Mouse (Mus musculus): Measurements from ENCODE around the gene Olfr1209. TPM values are rescaled to one million over a fixed set of nuclear protein-coding genes. Genes with fewer than 3 reads are reported as not detected.

Olfr1209 gene
- not detected in 2 replicates for polyA plus RNA-seq (2012; rRNA removed)

- Histone ChIP-seq H3K4me1 (ENCODE audit: control insufficient read depth, insufficient read depth, low read length) (no peaks in the 10 kb centered on the region), H3K4me3 (ENCODE audit: insufficient read depth, low read depth, low read length) (no peak within 1 kb of the TSS), H3K27ac (ENCODE audit: insufficient read depth, low read depth, low read length) (no peak within 1 kb of the TSS), H3K27me3 (replicated peaks; ENCODE audit: control insufficient read depth, insufficient read depth, low read length) (no peaks in the 10 kb centered on the region), H3K36me3 (ENCODE audit: control insufficient read depth, insufficient read depth, low read length) (no peaks in the 10 kb centered on the region)
- WGBS: 88% methylated on average over 3 of the region's 3 CpGs
- TF ChIP-seq POLR2A (IDR thresholded peaks at IDR 0.05; ENCODE audit: low read depth, low read length) (no peak), CTCF (conservative IDR thresholded peaks at IDR 0.05; ENCODE audit: insufficient read depth, insufficient read length, low read depth, low read length) (no peak)
- no peak for DNase-seq
These were observed at the start of gene Olfr1209 for GRCm38 (mm10) chr2:88915057-88915456. TSS of gene Olfr1209 (minus strand) at chr2:88915157.

GRCm38 (mm10) chr2:88953669-88954068 lies 38.7 kb upstream of the Olfr1209 start, which contains the start of gene Olfr1212:
TSS of gene Olfr1212 (plus strand) at chr2:88953969.
- DNase-seq: no peak
- Histone ChIP-seq H3K27ac (ENCODE audit: insufficient read depth, low read depth, low read length) (no peak within 1 kb of the TSS), H3K27me3 (replicated peaks; ENCODE audit: control insufficient read depth, insufficient read depth, low read length) (no peaks in the 10 kb centered on the region), H3K4me3 (ENCODE audit: insufficient read depth, low read depth, low read length) (no peak within 1 kb of the TSS), H3K4me1 (ENCODE audit: control insufficient read depth, insufficient read depth, low read length) (no peaks in the 10 kb centered on the region), H3K36me3 (ENCODE audit: control insufficient read depth, insufficient read depth, low read length) (no peaks in the 10 kb centered on the region)
- no peak for TF ChIP-seq POLR2A (IDR thresholded peaks at IDR 0.05; ENCODE audit: low read depth, low read length)
- no peak for TF ChIP-seq CTCF (conservative IDR thresholded peaks at IDR 0.05; ENCODE audit: insufficient read depth, insufficient read length, low read depth, low read length)

- Histone ChIP-seq H3K27ac (ENCODE audit: insufficient read depth, low read depth, low read length) (no peak within 1 kb of the TSS), H3K4me3 (ENCODE audit: insufficient read depth, low read depth, low read length) (no peak within 1 kb of the TSS), H3K4me1 (ENCODE audit: control insufficient read depth, insufficient read depth, low read length) (no peaks in the 10 kb centered on the region), H3K27me3 (replicated peaks; ENCODE audit: control insufficient read depth, insufficient read depth, low read length) (no peaks in the 10 kb centered on the region), H3K36me3 (ENCODE audit: control insufficient read depth, insufficient read depth, low read length) (no peaks in the 10 kb centered on the region)
- no peak for TF ChIP-seq CTCF (conservative IDR thresholded peaks at IDR 0.05; ENCODE audit: insufficient read depth, insufficient read length, low read depth, low read length)
- no peak for TF ChIP-seq POLR2A (IDR thresholded peaks at IDR 0.05; ENCODE audit: low read depth, low read length)
- no peak for DNase-seq
- 78% methylated on average over 1 of the region's 1 CpGs for WGBS
These were observed 23.1 kb upstream of the Olfr1209 start, which contains the start of gene Olfr1211 for GRCm38 (mm10) chr2:88938011-88938410. TSS of gene Olfr1211 (minus strand) at chr2:88938111.

DNA sequence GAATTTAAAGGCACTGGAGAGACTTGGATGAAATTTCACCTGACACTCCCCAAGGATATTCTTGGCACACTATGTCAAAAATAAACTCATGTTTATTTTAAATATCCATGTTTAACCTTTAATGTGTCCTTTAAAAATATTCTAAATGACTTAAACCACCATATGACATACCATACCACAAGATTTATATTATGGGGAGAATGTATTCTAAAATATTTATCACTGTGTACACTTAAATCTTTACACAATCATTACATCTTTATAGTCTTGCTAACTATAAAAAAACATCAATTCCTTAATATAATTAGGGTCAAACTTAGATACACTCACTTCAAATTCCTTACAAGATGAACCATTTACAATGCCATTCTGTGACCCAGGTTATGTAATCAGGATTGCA lies 12.7 kb downstream of the Olfr1209 start, which contains the start of gene Olfr1208:
TSS of gene Olfr1208 (minus strand) at position 101 of the 400 bp plus-strand sequence.
- H3K36me3 ChIP-seq (ENCODE audit: control insufficient read depth, insufficient read depth, low read length): no peaks in the 10 kb centered on the region
- TF ChIP-seq CTCF (conservative IDR thresholded peaks at IDR 0.05; ENCODE audit: insufficient read depth, insufficient read length, low read depth, low read length): no peak
- no peak for TF ChIP-seq POLR2A (IDR thresholded peaks at IDR 0.05; ENCODE audit: low read depth, low read length)
- H3K4me1 ChIP-seq (ENCODE audit: control insufficient read depth, insufficient read depth, low read length): no peaks in the 10 kb centered on the region
- DNase-seq: no peak
- H3K27ac ChIP-seq (ENCODE audit: insufficient read depth, low read depth, low read length): no peak within 1 kb of the TSS
- H3K4me3 ChIP-seq (ENCODE audit: insufficient read depth, low read depth, low read length): no peak within 1 kb of the TSS
- no peaks in the 10 kb centered on the region for H3K27me3 ChIP-seq (replicated peaks; ENCODE audit: control insufficient read depth, insufficient read depth, low read length)

GRCm38 (mm10) chr2:88862931-88863330 lies 52.0 kb downstream of the Olfr1209 start, which contains the start of gene Olfr1206:
TSS of gene Olfr1206 (plus strand) at chr2:88863231.
- no peaks in the 10 kb centered on the region for H3K4me1 ChIP-seq (ENCODE audit: control insufficient read depth, insufficient read depth, low read length)
- WGBS: 84% methylated on average over 2 of the region's 2 CpGs
- H3K4me3 ChIP-seq (ENCODE audit: insufficient read depth, low read depth, low read length): no peak within 1 kb of the TSS
- H3K36me3 ChIP-seq (ENCODE audit: control insufficient read depth, insufficient read depth, low read length): no peaks in the 10 kb centered on the region
- TF ChIP-seq POLR2A (IDR thresholded peaks at IDR 0.05; ENCODE audit: low read depth, low read length) (no peak), CTCF (conservative IDR thresholded peaks at IDR 0.05; ENCODE audit: insufficient read depth, insufficient read length, low read depth, low read length) (no peak)
- H3K27ac ChIP-seq (ENCODE audit: insufficient read depth, low read depth, low read length): no peak within 1 kb of the TSS
- DNase-seq: no peak
- no peaks in the 10 kb centered on the region for H3K27me3 ChIP-seq (replicated peaks; ENCODE audit: control insufficient read depth, insufficient read depth, low read length)

Other genes starting within 250 kb of the Olfr1209 start
- gene Olfr1193, start 239.5 kb downstream of the Olfr1209 start, polyA plus RNA-seq (2012; rRNA removed): not detected in 2 replicates
- gene Olfr1195, start 226.0 kb downstream of the Olfr1209 start, polyA plus RNA-seq (2012; rRNA removed): not detected in 2 replicates
- not detected in 2 replicates for gene Olfr1196, start 210.6 kb downstream of the Olfr1209 start, polyA plus RNA-seq (2012; rRNA removed)
- not detected in 2 replicates for gene Olfr1197, start 182.8 kb downstream of the Olfr1209 start, polyA plus RNA-seq (2012; rRNA removed)
- gene Olfr1198, start 163.8 kb downstream of the Olfr1209 start, polyA plus RNA-seq (2012; rRNA removed): not detected in 2 replicates
- gene Olfr1199, start 154.7 kb downstream of the Olfr1209 start, polyA plus RNA-seq (2012; rRNA removed): not detected in 2 replicates
- gene Olfr1200, start 144.7 kb downstream of the Olfr1209 start, polyA plus RNA-seq (2012; rRNA removed): not detected in 2 replicates
- not detected in 2 replicates for gene Olfr1201, start 122.1 kb downstream of the Olfr1209 start, polyA plus RNA-seq (2012; rRNA removed)
- gene Olfr1202, start 100.7 kb downstream of the Olfr1209 start, polyA plus RNA-seq (2012; rRNA removed): not detected in 2 replicates
- not detected in 2 replicates for gene Olfr1205, start 85.4 kb downstream of the Olfr1209 start, polyA plus RNA-seq (2012; rRNA removed)
- not detected in 2 replicates for gene Olfr1204, start 65.9 kb downstream of the Olfr1209 start, polyA plus RNA-seq (2012; rRNA removed)
- not detected in 2 replicates for gene Olfr1206, start 51.9 kb downstream of the Olfr1209 start, polyA plus RNA-seq (2012; rRNA removed)
- gene Olfr1208, start 12.8 kb downstream of the Olfr1209 start, polyA plus RNA-seq (2012; rRNA removed): not detected in 2 replicates
- gene Olfr1211, start 23.0 kb upstream of the Olfr1209 start, polyA plus RNA-seq (2012; rRNA removed): not detected in 2 replicates
- gene Olfr1212, start 38.8 kb upstream of the Olfr1209 start, polyA plus RNA-seq (2012; rRNA removed): not detected in 2 replicates
- gene Gm13762, start 65.1 kb upstream of the Olfr1209 start, polyA plus RNA-seq (2012; rRNA removed): not detected in 2 replicates
- not detected in 2 replicates for gene Olfr1214, start 77.5 kb upstream of the Olfr1209 start, polyA plus RNA-seq (2012; rRNA removed)
- gene Olfr1215, start 91.8 kb upstream of the Olfr1209 start, polyA plus RNA-seq (2012; rRNA removed): not detected in 2 replicates
- gene Olfr1216, start 103.2 kb upstream of the Olfr1209 start, polyA plus RNA-seq (2012; rRNA removed): not detected in 2 replicates
- gene Olfr1217, start 116.9 kb upstream of the Olfr1209 start, polyA plus RNA-seq (2012; rRNA removed): not detected in 2 replicates
- gene Olfr1218, start 146.0 kb upstream of the Olfr1209 start, polyA plus RNA-seq (2012; rRNA removed): not detected in 2 replicates
- gene Olfr1219, start 168.4 kb upstream of the Olfr1209 start, polyA plus RNA-seq (2012; rRNA removed): not detected in 2 replicates
- not detected in 2 replicates for gene Olfr1220, start 191.7 kb upstream of the Olfr1209 start, polyA plus RNA-seq (2012; rRNA removed)
- not detected in 2 replicates for gene Olfr1221, start 202.1 kb upstream of the Olfr1209 start, polyA plus RNA-seq (2012; rRNA removed)
- gene Olfr1222, start 217.9 kb upstream of the Olfr1209 start, polyA plus RNA-seq (2012; rRNA removed): not detected in 2 replicates
- not detected in 2 replicates for gene Olfr1223, start 236.4 kb upstream of the Olfr1209 start, polyA plus RNA-seq (2012; rRNA removed)
- gene Olfr1224-ps1, start 248.9 kb upstream of the Olfr1209 start, polyA plus RNA-seq (2012; rRNA removed): not detected in 2 replicates

Measured in kidney, adult 2 months (tissue).